Mouse (Mus musculus): ENCODE measurements around the gene Stxbp5. TPM values are rescaled to one million over a fixed set of nuclear protein-coding genes. Genes with fewer than 3 reads are reported as not detected.
A peak's percentile ranks its signal among the peaks of the same experiment; 100 is the strongest.

Stxbp5 gene
- polyA plus RNA-seq (2015; fragmentation: Nextera tagmentation; extraction: Ambion mirVana), result 5.8 and 6.0 TPM in 2 replicates

GRCm38 (mm10) chr10:9901071-9901696 lies at the start of gene Stxbp5:
TSS of gene Stxbp5 (minus strand) at chr10:9901079.
- Histone ChIP-seq H3K9me3 (replicated peaks) (no peaks in the 10 kb centered on the region), H3K4me1 (peaks cover 25% of the 10 kb centered on the region), H3K27me3 (no peaks in the 10 kb centered on the region), H3K9ac (peak within 1 kb of the TSS; percentile 97), H3K36me3 (ENCODE audit: poor library complexity, severe bottlenecking) (no peaks in the 10 kb centered on the region), H3K27ac (peak within 1 kb of the TSS; percentile 95), H3K4me2 (peak within 1 kb of the TSS; percentile 90), H3K4me3 (peak within 1 kb of the TSS; percentile 88)
- peak; percentile 77 for ATAC-seq
- under 1% methylated on average over 51 of the region's 52 CpGs for WGBS

GRCm38 (mm10) chr10:9912395-9912794 lies 11.5 kb upstream of the Stxbp5 start:
- ATAC-seq, result peak; percentile 60
- WGBS, result 61% methylated on average over 5 of the region's 5 CpGs

GRCm38 (mm10) chr10:9907919-9908502 lies 7.1 kb upstream of the Stxbp5 start:
- H3K4me2 ChIP-seq, result no peak overlapping the region
- H3K36me3 ChIP-seq (ENCODE audit: poor library complexity, severe bottlenecking), result no peaks in the 10 kb centered on the region
- no peaks in the 10 kb centered on the region for H3K4me1 ChIP-seq
- H3K9ac ChIP-seq, result no peak overlapping the region
- no peaks in the 10 kb centered on the region for H3K27me3 ChIP-seq
- H3K27ac ChIP-seq, result no peak overlapping the region
- no peak for ATAC-seq
- no peaks in the 10 kb centered on the region for H3K9me3 ChIP-seq (replicated peaks)
- 89% methylated on average over 8 of the region's 8 CpGs for WGBS
- H3K4me3 ChIP-seq, result no peak overlapping the region

More at GRCm38 (mm10) chr10:9912395-9912794, 11.5 kb upstream of the Stxbp5 start:
- Histone ChIP-seq H3K9me3 (replicated peaks) (no peaks in the 10 kb centered on the region), H3K27ac (no peak overlapping the region), H3K4me1 (no peaks in the 10 kb centered on the region), H3K36me3 (ENCODE audit: poor library complexity, severe bottlenecking) (no peaks in the 10 kb centered on the region), H3K4me3 (no peak overlapping the region), H3K4me2 (no peak overlapping the region; the same call in 1 of the 2 replicates), H3K27me3 (no peaks in the 10 kb centered on the region), H3K9ac (no peak overlapping the region)

- Histone ChIP-seq H3K9ac (no peak overlapping the region), H3K4me2 (no peak overlapping the region), H3K27me3 (no peaks in the 10 kb centered on the region), H3K27ac (no peak overlapping the region), H3K4me1 (no peaks in the 10 kb centered on the region), H3K9me3 (replicated peaks) (no peaks in the 10 kb centered on the region), H3K4me3 (no peak overlapping the region), H3K36me3 (ENCODE audit: poor library complexity, severe bottlenecking) (no peaks in the 10 kb centered on the region)
- WGBS, result 81% methylated on average over 2 of the region's 2 CpGs
- no peak for ATAC-seq
Observed at GRCm38 (mm10) chr10:9907519-9907918, 6.6 kb upstream of the Stxbp5 start.

- Histone ChIP-seq H3K27me3 (no peaks in the 10 kb centered on the region), H3K4me2 (no peak overlapping the region), H3K36me3 (ENCODE audit: poor library complexity, severe bottlenecking) (no peaks in the 10 kb centered on the region), H3K4me1 (no peaks in the 10 kb centered on the region), H3K27ac (no peak overlapping the region), H3K9ac (no peak overlapping the region), H3K4me3 (no peak overlapping the region), H3K9me3 (replicated peaks) (no peaks in the 10 kb centered on the region)
- ATAC-seq, result no peak
- 48% methylated on average over 3 of the region's 3 CpGs for WGBS
Observed at GRCm38 (mm10) chr10:9906185-9906584, 5.3 kb upstream of the Stxbp5 start.

- WGBS, result under 1% methylated on average over 16 of the region's 16 CpGs
- H3K27ac ChIP-seq, result peak overlapping the region; percentile 95
- H3K4me3 ChIP-seq, result peak overlapping the region; percentile 88
- peak; percentile 94 for ATAC-seq
- H3K4me1 ChIP-seq, result peaks cover 25% of the 10 kb centered on the region
- no peaks in the 10 kb centered on the region for H3K36me3 ChIP-seq (ENCODE audit: poor library complexity, severe bottlenecking)
- H3K9me3 ChIP-seq (replicated peaks), result no peaks in the 10 kb centered on the region
- H3K4me2 ChIP-seq, result peak overlapping the region; percentile 90
- no peaks in the 10 kb centered on the region for H3K27me3 ChIP-seq
- H3K9ac ChIP-seq, result peak overlapping the region; percentile 97
Observed at GRCm38 (mm10) chr10:9901697-9902239, 889 bp upstream of the Stxbp5 start.

GRCm38 (mm10) chr10:9900315-9901070 lies 386 bp downstream of the Stxbp5 start:
- peak overlapping the region; percentile 95 for H3K27ac ChIP-seq
- peak; percentile 31 for ATAC-seq
- no peaks in the 10 kb centered on the region for H3K27me3 ChIP-seq
- no peaks in the 10 kb centered on the region for H3K36me3 ChIP-seq (ENCODE audit: poor library complexity, severe bottlenecking)
- peak overlapping the region; percentile 90 for H3K4me2 ChIP-seq
- peak overlapping the region; percentile 97 for H3K9ac ChIP-seq
- H3K4me1 ChIP-seq, result peaks cover 25% of the 10 kb centered on the region
- WGBS, result under 1% methylated on average over 69 of the region's 81 CpGs
- peak overlapping the region; percentile 88 for H3K4me3 ChIP-seq
- no peaks in the 10 kb centered on the region for H3K9me3 ChIP-seq (replicated peaks)

GRCm38 (mm10) chr10:9899816-9900215 lies 1.1 kb downstream of the Stxbp5 start:
- peak overlapping the region; percentile 97 for H3K9ac ChIP-seq
- H3K9me3 ChIP-seq (replicated peaks), result no peaks in the 10 kb centered on the region
- no peak for ATAC-seq
- no peaks in the 10 kb centered on the region for H3K36me3 ChIP-seq (ENCODE audit: poor library complexity, severe bottlenecking)
- H3K4me3 ChIP-seq, result peak overlapping the region; percentile 88
- no peaks in the 10 kb centered on the region for H3K27me3 ChIP-seq
- no peak overlapping the region for H3K27ac ChIP-seq
- peak overlapping the region; percentile 90 for H3K4me2 ChIP-seq
- under 1% methylated on average over 15 of the region's 15 CpGs for WGBS
- H3K4me1 ChIP-seq, result peaks cover 25% of the 10 kb centered on the region

GRCm38 (mm10) chr10:9899086-9899485 lies 1.8 kb downstream of the Stxbp5 start:
- Histone ChIP-seq H3K4me1 (peaks cover 25% of the 10 kb centered on the region), H3K27ac (no peak overlapping the region), H3K4me3 (peak overlapping the region; percentile 88), H3K27me3 (no peaks in the 10 kb centered on the region), H3K4me2 (peak overlapping the region; percentile 90), H3K9me3 (replicated peaks) (no peaks in the 10 kb centered on the region), H3K36me3 (ENCODE audit: poor library complexity, severe bottlenecking) (no peaks in the 10 kb centered on the region), H3K9ac (peak overlapping the region; percentile 37)
- no peak for ATAC-seq
- 4% methylated on average over 7 of the region's 7 CpGs for WGBS

GRCm38 (mm10) chr10:9897852-9898251 lies 3.0 kb downstream of the Stxbp5 start:
- H3K9me3 ChIP-seq (replicated peaks), result no peaks in the 10 kb centered on the region
- no peak for ATAC-seq
- no peaks in the 10 kb centered on the region for H3K27me3 ChIP-seq
- no peak overlapping the region for H3K27ac ChIP-seq
- no peaks in the 10 kb centered on the region for H3K36me3 ChIP-seq (ENCODE audit: poor library complexity, severe bottlenecking)
- H3K4me1 ChIP-seq, result peaks cover 27% of the 10 kb centered on the region
- no peak overlapping the region for H3K4me3 ChIP-seq
- WGBS, result 57% methylated on average over 5 of the region's 5 CpGs
- peak overlapping the region; percentile 28 for H3K4me2 ChIP-seq
- H3K9ac ChIP-seq, result no peak overlapping the region

- WGBS, result 66% methylated on average over 2 of the region's 2 CpGs
- no peaks in the 10 kb centered on the region for H3K27me3 ChIP-seq
Observed at GRCm38 (mm10) chr10:9893562-9893961, 7.3 kb downstream of the Stxbp5 start.

GRCm38 (mm10) chr10:9889651-9890050 lies 11.2 kb downstream of the Stxbp5 start:
- peaks cover 6% of the 10 kb centered on the region; the same call in 1 of the 2 replicates for H3K36me3 ChIP-seq (ENCODE audit: poor library complexity, severe bottlenecking)

More at GRCm38 (mm10) chr10:9893562-9893961, 7.3 kb downstream of the Stxbp5 start:
- ATAC-seq, result no peak
- H3K27ac ChIP-seq, result no peak overlapping the region
- H3K9me3 ChIP-seq (replicated peaks), result no peaks in the 10 kb centered on the region
- no peak overlapping the region for H3K4me3 ChIP-seq
- H3K4me2 ChIP-seq, result no peak overlapping the region
- H3K36me3 ChIP-seq (ENCODE audit: poor library complexity, severe bottlenecking), result no peaks in the 10 kb centered on the region
- peaks cover 19% of the 10 kb centered on the region for H3K4me1 ChIP-seq
- H3K9ac ChIP-seq, result no peak overlapping the region

More at GRCm38 (mm10) chr10:9889651-9890050, 11.2 kb downstream of the Stxbp5 start:
- H3K4me3 ChIP-seq, result no peak overlapping the region
- H3K4me1 ChIP-seq, result peaks cover 7% of the 10 kb centered on the region; the same call in 1 of the 2 replicates
- H3K9me3 ChIP-seq (replicated peaks), result no peaks in the 10 kb centered on the region
- no peak overlapping the region for H3K4me2 ChIP-seq
- no peak overlapping the region for H3K9ac ChIP-seq
- 38% methylated on average over 8 of the region's 8 CpGs for WGBS
- H3K27ac ChIP-seq, result no peak overlapping the region
- no peaks in the 10 kb centered on the region for H3K27me3 ChIP-seq
- no peak for ATAC-seq

Measured in forebrain, embryonic 13.5 days (tissue).